Mouse (Mus musculus) right cerebral cortex, postnatal 4 days (tissue): ENCODE measurements around the gene 2010111I01Rik.
"Not testable (repeated sequence)": the region's sequence is repeated elsewhere in the genome, so short reads cannot be mapped to it uniquely, and the experiment has no call there.

Source experiments
- DNase-seq: peaks from one replicate; pipeline ENCODE4 v3.0.0-alpha.2; 2022

The 2010111I01Rik gene

DNA sequence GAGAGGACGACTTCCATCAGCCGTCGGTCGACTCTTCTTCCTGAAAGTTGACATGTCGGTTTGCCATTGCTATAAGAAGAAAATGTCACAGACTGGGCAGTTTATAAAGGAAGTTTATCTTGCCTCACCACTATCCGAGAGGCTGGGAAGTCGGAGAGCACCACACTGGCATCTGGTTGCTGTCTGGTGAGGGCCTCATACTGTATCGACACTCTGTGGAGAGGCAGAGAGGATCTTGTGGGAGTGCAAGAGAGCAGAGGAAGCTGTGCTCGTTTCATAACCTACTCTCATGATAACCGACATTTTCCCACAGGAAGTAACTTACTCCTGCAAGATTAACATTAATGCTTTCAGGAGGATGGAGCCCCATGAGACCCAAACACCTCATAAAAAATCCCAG, 7.9 kb upstream of the 2010111I01Rik start:
- DNase-seq, result no peak

DNA sequence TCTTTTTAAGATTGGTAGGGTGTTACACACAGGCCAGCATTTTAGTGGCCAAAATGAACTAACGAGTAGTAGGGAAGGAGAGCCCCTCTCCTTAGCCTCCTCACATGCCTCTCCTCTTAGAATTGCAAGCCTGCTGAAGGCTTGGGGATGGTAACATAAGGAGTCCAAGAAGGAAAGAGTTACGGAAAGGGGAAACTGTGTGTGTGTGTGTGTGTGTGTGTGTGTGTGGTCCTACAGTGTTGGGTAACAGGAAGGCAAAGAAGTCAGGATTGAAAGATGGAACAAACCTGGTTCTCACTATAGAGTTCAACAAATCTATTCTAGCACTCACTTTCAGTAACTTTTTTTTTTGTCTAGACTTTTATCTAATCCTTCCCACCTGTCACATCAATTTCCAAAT, 1.3 kb upstream of the 2010111I01Rik start:
- DNase-seq, result no peak

GRCm38 (mm10) chr13:62968223-62968622, 3.5 kb downstream of the 2010111I01Rik start:
- no peak for DNase-seq

DNA sequence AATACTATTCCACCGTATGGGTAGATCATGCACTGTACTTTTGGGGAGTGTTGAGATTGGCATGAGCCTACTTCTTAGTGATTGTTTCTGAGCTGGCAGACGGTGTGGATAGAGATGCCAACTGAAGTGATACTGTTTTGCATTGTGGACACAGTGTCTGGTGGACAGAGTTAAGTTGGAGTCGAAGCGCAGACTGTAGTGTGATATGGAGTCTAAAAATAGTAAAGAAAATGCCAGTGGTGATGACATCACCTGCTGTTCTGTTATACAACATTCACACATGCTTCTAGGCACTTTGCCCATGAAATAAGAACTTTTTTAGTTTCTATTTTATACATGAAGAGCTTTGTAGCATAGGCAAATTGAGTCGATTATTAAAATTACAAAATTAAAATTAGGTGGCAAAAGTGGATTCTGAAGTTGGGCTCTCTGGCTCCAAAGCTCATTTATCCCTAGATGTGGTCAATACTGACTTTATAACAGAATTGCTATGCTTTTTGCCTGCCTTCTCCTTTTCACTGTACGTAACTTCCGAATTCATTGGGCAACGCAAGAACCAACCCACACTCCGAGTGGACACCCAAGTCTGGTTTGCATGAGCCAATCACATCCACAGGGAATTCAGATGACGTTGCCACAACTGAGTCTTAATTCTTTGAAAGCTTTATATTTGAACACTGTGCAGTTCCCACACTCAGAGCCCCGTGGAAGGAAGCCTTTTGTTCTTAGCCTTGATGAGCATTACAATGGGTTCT, 6.0 kb downstream of the 2010111I01Rik start:
- no peak for DNase-seq

DNA sequence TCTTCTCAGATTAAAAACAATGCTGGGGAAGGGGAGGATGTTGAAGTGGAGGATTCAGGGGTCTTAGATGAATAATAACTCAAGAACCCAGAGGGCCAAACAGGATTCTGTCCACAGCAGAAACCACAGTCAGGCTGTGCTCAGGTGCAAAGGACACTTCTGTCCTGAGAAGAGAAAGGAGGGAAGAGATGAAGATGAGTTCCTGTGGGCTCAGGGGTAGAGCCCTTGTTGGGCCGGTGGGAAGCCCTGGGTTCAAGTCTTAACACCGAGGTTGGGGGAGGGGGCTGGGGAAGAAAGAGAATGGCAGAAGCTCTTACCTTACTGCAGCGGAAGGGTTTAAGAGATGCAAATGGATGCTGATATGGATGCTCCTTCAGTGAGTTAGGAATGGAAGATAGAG, 7.7 kb downstream of the 2010111I01Rik start:
- no peak for DNase-seq

GRCm38 (mm10) chr13:62973111-62973510, 8.4 kb downstream of the 2010111I01Rik start:
- no peak for DNase-seq

DNA sequence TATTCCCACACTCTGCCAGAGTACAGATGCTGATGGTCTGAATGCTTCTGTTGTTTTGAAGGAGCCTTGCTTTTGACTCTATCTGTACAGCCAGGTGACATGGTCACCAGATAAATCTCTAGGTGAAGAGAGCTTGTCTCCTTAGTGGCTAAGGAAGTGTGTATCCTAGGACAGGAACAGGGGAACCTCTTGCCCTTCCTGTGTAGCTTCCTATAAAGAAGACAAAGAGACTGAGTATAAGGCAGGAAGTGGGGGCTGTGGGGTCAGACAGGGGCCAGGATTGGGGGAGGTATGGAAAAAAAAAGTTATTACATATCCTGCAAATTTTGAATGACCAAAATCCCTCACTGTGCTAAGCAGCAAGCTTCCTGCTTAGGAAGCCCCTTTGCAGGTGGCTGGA, 13.4 kb downstream of the 2010111I01Rik start:
- DNase-seq, result no peak

- DNase-seq, result no peak
These were observed 14.1 kb downstream of the 2010111I01Rik start for GRCm38 (mm10) chr13:62978784-62979183.

DNA sequence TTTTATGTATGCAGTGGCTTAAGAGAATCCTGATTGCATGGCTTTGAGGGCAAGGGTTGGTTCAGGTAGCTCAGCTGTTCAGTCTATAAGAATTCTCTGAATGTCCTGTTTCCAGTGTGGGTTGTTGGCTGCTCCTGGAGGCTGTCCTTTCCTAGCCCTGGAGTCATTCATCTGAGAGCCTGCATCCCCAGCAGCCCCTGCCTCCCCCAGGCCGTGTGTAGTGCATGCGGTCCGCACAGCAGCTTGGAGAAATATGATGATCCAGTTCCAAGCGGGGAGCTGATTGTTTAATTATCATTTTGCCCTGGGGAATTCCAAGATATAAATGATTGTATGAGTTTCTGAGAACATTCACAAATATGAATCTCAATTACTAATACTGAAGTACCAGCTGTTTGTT, 14.5 kb downstream of the 2010111I01Rik start:
- no peak for DNase-seq

DNA sequence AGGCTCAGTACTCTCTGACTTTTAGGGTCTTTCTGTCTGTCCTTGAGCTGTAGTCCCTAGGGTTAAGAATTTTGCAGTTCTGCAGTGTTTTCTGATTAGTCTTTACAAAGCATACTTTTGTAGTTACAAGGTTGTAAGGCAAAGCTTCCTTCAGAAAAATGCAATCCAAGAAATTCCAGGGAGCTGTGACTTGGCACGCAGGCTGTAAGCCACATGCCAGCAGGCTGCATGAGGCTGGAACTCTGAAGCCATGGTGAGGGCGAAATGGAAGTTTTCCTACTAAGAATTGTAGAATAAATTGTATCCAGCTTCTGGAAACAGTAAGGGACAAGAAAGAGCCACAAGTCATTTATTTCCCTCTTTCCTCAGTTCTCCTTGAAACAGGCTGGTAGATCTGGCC, 15.4 kb downstream of the 2010111I01Rik start:
- DNase-seq, result no peak

- DNase-seq, result no peak
These were observed 19.8 kb downstream of the 2010111I01Rik start for GRCm38 (mm10) chr13:62984485-62984884.

DNA sequence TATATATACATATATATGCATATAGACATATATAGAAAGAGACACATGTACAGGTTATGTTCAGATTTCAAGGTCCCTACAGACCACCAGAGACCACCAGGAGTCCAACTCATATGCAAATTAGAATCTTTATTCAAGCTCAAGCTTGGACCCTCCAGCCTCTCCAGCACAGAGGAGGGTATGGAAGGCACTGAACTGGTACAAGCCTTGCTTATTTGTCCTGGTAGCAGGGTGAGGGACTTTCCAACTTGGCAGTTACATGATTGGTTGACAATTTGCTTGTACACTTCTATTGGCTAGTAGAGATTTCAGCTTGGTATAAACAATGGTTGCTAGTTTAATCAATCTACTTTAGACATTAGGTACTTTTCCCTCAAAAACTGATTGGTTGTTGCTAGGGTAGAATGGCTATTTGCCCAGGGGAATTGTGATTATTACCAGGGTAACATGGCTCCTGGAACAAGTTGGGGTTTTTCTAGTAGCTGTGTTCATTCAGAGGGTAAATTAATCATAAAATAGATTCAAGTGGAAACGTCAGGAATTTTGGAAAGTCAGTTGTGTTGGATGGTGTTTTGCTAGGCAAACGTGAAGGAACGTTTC, 25.3 kb downstream of the 2010111I01Rik start:
- DNase-seq, result no peak

DNA sequence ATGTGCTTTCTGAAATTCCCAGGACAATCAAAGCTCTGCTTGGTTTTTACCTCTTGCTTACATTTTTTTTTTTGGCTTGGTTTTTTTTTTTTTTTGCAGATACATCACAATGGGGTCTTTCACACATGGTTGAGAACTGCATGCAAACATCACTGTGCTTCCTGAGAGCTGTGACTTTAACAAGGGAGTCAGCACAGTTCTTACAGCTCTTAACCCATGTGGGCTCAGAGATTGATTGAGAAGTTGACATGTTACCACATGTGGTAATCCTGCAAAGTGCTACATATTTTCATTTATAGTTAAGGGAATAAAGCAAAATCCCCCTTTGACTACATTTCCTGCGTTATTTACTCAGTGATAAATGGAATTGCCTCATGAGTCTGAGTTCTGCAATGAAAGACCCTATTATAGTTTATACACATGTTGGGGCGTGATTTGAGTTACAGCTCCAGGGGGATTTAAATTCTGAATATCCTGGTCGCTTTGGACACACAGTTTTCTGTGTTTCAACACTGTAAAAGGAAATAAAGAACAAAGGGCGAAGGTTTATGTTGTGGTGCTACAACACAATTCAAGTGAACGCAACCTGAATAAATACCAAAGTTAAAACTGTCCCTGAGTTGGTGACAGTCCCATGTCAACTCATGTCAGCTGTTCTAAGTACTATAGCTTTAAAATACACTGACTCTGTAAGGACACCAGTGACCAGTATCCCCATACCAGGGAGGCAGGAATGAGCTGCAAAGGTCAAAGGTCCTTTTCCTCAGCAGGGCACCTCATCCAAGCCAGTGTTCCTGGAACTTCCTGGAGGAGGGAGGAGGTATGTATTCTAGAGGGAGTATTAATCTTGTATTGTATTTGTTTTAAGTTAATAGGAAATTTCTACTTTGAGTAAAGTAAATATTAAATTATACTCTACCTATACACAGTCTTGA, 29.1 kb downstream of the 2010111I01Rik start:
- no peak for DNase-seq

DNA sequence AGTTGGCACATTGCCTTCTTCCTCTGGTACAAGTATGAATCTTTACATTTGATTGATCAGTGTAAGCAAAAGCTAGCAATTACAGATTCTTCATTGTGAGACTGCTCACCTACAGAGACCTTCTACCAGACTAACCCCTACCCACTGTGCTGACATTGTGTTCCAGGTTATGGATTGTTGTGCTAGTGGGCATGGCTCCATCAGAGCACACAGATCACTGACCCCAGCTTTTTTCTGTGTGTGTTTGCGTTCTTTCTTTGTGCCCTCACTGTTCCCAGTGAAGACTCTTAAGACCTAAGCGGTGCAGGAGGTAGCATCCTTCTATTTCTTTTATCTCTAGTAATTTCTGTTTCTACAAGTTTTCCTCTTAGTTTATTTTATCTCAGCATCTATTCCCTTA, 32.1 kb downstream of the 2010111I01Rik start:
- DNase-seq, result no peak

DNA sequence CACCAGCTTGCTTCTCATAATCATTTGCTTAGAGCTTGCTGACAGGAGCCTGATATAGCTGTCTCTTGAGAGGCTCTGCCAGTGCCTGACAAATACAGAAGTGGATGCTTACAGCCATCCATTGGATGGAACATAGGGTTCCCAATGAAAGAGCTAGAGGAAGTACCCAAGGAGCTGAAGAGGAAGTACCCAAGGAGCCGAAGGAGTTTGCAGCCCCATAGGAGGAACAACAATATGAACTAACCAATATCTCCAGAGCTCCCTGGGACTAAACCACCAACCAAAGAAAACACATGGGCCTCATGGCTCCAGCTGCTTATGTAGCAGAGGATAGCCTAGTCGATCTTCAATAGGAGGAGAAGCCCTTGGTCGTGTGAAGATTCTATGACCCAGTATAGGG, 42.8 kb downstream of the 2010111I01Rik start:
- DNase-seq, result not testable (repeated sequence)

DNA sequence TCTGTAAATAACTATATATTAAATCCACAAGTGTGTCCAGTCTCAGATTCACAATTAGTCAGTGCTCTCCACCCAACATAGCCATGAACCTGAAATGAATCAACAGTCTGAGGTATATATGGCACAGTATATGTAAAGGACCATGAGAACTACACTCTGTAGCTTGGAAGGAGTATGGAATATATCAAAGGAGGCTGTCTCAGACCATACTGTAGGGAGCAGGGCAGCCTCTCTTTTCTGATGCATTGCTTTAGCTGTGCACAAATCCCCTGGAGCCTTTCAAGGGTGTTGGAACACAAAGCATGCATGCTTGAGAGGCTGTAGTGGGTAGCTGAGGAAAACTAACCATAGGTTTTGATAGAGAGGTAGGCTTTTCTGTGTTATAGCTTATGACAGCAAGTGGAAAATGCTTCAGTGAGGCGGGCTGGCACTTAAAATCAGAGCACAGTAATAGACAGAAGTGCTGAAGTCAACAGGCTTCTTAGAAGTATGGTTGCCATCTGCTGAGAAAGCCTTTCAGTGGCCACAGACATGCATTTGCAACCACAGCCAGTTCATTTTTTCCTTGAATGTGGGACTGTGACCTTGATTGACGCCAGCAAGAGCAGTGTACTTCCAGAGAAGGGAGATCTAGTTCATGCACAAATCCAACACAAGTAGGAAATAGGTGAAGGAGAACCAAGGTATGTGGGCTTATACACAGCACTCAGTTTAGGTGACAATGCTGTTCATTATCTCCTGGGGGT, 45.8 kb downstream of the 2010111I01Rik start:
- DNase-seq, result no peak

GRCm38 (mm10) chr13:63014353-63014752, 49.7 kb downstream of the 2010111I01Rik start:
- DNase-seq, result no peak

DNA sequence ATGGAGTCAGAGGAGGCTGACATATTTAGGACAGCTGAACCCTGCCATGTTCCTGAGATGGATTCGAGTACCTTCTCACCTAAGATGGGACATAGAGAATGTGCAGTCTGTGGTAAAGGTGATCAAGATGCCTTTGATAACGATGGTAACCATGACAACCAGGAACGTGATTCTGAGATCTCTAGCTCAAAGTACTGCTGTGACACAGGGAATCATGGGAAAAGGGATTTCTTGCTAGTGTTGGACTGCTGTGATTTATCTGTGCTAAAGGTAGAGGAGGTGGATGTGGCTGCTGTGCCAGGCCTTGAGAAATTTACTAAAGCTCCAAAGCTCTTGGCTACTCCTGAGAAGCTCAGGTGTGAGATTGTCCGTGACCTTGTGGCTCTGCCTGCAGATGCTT, 50.7 kb downstream of the 2010111I01Rik start:
- no peak for DNase-seq

DNA sequence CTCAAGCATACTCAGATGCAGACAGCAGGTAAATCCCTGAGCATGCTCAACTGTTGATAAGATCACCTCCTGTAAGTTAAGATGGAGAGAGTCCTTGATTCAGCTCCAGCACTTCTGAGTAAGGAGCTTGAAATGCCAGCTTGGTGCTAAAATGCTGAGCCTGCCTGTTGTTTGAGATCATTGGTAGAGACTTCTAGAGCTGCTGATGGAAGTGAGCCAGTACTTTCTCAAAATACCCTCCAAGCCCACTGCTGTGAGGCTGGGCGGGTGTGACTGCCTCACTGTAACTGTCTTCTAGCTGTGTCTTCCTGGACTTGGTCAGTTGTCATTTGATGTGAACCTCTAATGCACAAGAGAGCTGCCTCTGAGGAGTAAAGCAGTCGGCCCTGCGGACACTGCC, 51.4 kb downstream of the 2010111I01Rik start:
- no peak for DNase-seq

- DNase-seq, result no peak
These were observed 58.8 kb downstream of the 2010111I01Rik start for GRCm38 (mm10) chr13:63023243-63024217.

- DNase-seq, result no peak
These were observed 65.3 kb downstream of the 2010111I01Rik start for GRCm38 (mm10) chr13:63030023-63030422.

DNA sequence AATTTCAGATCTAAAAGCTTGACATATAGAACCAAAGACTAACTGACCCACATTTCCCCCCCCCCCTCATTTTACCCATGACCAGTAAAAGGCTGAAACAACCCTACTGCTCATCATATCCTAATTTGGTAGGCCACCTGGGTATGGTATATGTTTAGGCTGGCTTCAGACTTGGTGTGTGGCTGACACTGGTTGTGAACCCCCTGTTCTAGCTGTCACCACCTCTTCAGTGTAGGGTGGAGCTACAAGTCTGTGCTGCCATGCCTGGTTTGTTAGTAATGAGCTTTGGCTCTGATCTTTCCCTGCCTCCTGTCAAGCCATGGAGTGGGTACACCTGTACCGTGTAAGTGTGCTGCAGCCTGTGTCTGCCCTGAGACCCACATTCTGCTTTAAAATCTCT, 66.6 kb downstream of the 2010111I01Rik start:
- DNase-seq, result no peak
